Mouse (Mus musculus) mesoderm, embryonic 11.5 days (tissue): ENCODE data around the gene Atp5k.

ENCODE experiments used
- DNase-seq: peaks from one replicate; pipeline ENCODE4 v3.0.0-alpha.2; 2012; ENCODE audit warnings: low read depth, low spot score

Gene Atp5k

GRCm38 (mm10) chr5:108433804-108434587 lies at the start of gene Atp5k:
Atp5k (minus strand) TSS chr5:108434448.
- DNase-seq, result peak; percentile 95

- DNase-seq, result no peak
Observed at GRCm38 (mm10) chr5:108483006-108483405, 48.8 kb upstream of the Atp5k start.

GRCm38 (mm10) chr5:108475977-108476376 lies 41.7 kb upstream of the Atp5k start:
- no peak for DNase-seq

GRCm38 (mm10) chr5:108473737-108474136 lies 39.5 kb upstream of the Atp5k start:
- no peak for DNase-seq

- DNase-seq, result no peak
Observed at GRCm38 (mm10) chr5:108469617-108470016, 35.4 kb upstream of the Atp5k start.

- DNase-seq, result no peak
Observed at GRCm38 (mm10) chr5:108466647-108467046, 32.4 kb upstream of the Atp5k start.

- DNase-seq, result no peak
Observed at GRCm38 (mm10) chr5:108465131-108465891, 31.1 kb upstream of the Atp5k start.

- no peak for DNase-seq
Observed at GRCm38 (mm10) chr5:108462446-108462845, 28.2 kb upstream of the Atp5k start.

GRCm38 (mm10) chr5:108461082-108462065 lies 27.1 kb upstream of the Atp5k start, which contains the start of gene Pcgf3:
Pcgf3 (plus strand) TSS chr5:108461232.
- DNase-seq, result peak; percentile 96

- DNase-seq, result no peak
Observed at GRCm38 (mm10) chr5:108460461-108460860, 26.2 kb upstream of the Atp5k start.

GRCm38 (mm10) chr5:108458706-108459105 lies 24.5 kb upstream of the Atp5k start:
- no peak for DNase-seq

- no peak for DNase-seq
Observed at GRCm38 (mm10) chr5:108454094-108454493, 19.8 kb upstream of the Atp5k start.

- no peak for DNase-seq
Observed at GRCm38 (mm10) chr5:108452422-108452821, 18.2 kb upstream of the Atp5k start.

GRCm38 (mm10) chr5:108451611-108452010 lies 17.4 kb upstream of the Atp5k start:
- no peak for DNase-seq

- no peak for DNase-seq
Observed at GRCm38 (mm10) chr5:108450837-108451540, 16.7 kb upstream of the Atp5k start.

- peak; percentile 67 for DNase-seq
Observed at GRCm38 (mm10) chr5:108448785-108449668, 14.8 kb upstream of the Atp5k start, which contains the start of gene Mfsd7a. Mfsd7a (minus strand) TSS chr5:108448891.

- no peak for DNase-seq
Observed at GRCm38 (mm10) chr5:108447857-108448256, 13.6 kb upstream of the Atp5k start.

- DNase-seq, result no peak
Observed at GRCm38 (mm10) chr5:108446973-108447372, 12.7 kb upstream of the Atp5k start.

- DNase-seq, result no peak
Observed at GRCm38 (mm10) chr5:108436101-108436500, 1.9 kb upstream of the Atp5k start.

- no peak for DNase-seq
Observed at GRCm38 (mm10) chr5:108431196-108431595, 3.1 kb downstream of the Atp5k start.
